Mouse (Mus musculus) heart, postnatal 4 days (tissue): ENCODE results near the gene Tbc1d1. TPM values are rescaled to one million over a fixed set of nuclear protein-coding genes. Genes with fewer than 3 reads are reported as not detected.
A peak's percentile ranks its signal among the peaks of the same experiment; 100 is the strongest.
"Not testable (repeated sequence)": the region's sequence is repeated elsewhere in the genome, so short reads cannot be mapped to it uniquely, and the experiment has no call there.

Source experiments
- DNase-seq: peaks from one replicate; pipeline ENCODE4 v3.0.0; 2021
- total RNA-seq, 2 experiments: library from RNA; stranded (reverse); gene quantifications; 2 replicates each; pipeline ENCODE4 v1.2.3; 2021

Gene Tbc1d1
- total RNA-seq, 2 experiments from 2014 or later, result 55.5 to 58.6 TPM

DNA sequence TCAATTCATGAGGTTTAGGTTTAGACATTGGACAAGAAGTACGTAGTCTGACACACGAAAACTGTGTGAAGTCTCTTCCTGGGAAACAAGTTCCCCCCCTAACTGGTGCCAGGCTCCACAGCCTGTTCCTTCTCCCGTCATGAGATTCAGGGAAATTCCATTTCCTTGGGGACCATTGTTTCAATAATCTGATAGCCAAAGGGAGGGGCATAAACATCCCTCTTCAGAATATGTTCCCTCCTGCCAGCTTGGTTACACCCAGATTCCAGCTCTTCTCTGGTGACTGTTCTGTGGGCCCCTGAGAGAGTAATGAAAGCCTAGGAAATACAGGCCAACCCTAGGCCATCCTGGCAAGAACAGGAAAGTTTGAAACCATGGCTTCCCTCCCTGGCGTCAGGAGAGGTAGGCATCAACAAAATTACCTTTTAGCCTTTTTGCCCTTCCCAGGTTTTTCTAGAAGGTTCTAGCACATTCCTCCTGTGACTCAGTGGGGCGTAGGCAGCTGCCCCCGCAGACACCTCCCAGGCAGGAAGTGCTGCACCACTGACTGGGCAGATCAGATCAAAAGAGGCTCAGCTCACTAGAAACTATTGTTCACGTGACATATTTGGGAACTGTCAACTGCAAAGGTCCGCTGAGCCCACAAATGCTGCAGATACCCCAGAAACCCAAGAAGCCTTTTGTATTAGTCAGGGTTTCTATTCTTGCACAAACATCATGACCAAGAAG lies 204.2 kb downstream of the Tbc1d1 start:
- no peak for DNase-seq

DNA sequence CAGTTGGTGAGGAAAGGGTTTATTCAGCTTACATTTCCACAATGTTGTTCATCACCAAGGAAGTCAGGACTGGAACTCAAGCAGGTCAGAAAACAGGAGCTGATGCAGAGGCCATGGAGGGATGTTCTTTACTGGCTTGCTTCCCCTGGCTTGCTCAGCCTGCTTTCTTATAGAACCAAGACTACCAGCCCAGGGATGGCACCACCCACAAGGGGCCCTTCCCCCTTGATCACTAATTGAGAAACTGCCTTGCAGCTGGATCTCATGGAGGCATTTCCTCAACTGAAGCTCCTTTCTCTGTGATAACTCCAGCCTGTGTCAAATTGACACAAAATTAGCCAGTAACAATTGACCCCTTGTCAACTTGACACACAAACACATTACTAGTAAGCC lies 204.8 kb downstream of the Tbc1d1 start:
- DNase-seq, result not testable (repeated sequence)

DNA sequence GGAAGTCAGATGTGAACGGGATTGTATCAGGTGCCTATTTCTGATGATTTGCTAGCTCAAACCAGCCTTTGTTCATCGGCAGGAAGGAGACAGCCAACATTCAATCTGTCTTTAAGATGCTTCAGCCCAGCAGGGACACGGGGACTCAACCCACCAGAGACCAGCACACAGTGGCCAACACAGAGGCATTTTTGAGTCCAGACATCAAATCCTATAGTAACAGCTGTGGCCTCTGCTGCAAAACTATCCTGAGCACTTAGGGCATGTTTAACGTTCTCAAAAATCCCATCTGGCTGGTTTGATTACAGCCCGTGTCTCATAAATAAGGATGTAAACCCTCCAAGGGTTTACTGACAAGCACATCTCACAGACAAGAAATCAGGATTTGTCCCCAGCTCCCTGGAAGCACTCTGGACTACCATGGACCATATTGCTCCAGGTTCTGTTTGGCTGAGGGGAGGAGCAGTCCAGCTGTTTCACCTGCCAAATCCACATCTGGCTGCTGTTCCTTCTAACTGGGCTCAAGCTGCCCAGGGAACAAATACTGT lies 207.8 kb downstream of the Tbc1d1 start:
- DNase-seq, result no peak

DNA sequence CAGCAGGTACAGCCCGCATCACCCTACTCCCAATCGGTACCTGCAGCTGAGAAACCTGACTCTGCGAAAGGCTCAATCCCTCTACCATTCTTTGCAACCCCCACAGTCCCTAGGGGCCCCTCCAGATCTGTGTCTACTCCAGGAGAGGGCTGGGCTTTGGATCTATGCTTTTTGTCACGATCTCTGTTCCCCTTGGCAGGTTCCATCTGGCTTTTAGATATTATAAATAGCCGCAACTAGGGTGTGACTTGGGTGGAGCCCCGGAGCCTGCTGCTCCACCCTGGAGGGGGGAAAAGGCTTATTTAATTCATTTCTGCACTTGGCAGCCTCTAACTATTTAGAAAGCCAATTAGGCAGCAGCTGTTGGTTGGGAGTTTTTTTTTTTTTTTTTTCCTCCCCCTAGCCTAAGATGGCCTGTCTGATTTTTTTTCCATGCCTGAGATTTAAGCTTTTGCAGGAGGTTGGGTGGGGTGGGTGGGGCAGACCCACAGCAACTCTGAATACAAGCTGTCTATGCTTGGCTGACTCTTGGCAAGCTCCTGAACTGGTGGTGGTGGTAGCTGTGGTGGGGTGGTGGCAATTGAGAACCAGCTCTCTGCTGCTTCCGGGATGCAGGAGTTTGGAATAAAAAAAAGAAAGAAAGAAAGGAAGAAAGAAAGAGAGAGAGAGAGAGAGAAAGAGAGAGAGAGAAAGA lies 208.5 kb downstream of the Tbc1d1 start:
- peak; percentile 54 for DNase-seq

DNA sequence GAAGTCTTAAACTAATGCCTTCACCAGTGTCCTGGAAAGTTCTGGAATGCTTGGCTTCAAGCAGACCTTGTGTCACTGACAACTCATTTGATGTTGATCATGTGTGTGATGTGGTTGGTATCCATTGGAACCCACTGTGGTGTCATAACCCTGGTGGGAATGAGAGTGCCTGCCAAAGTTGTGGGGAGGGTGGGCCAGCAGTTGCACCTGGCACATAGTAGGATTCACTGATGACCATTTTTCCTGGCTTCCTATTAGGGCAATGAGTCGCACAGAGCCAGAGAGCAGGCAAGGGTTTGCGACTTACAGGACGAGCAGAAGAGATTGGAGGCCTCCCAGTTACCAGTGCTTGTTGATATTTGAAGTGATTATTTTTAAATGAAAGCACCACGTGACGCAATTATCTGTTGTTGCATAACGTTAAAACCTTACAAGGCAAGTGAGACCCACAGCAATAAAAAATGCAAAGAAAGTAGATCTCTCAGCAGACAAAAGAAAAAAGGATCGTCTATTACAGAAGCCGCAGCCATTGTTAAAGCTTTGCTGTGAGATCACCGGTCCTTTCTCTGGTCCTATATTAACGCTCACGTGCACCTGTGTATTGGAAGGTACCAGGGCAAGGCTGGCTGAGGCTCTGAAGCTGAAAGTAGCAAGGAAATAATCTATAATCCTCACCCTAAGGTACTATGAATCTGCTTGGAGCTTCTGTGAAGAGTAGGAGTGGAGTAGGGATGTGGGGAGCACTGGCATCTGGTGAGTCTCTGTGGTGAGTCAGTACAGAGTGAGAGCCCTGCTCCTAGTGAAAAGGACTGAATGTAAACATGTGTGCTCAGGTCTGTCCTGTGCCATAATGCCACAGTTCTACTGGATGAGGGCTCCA lies 209.3 kb downstream of the Tbc1d1 start:
- no peak for DNase-seq

DNA sequence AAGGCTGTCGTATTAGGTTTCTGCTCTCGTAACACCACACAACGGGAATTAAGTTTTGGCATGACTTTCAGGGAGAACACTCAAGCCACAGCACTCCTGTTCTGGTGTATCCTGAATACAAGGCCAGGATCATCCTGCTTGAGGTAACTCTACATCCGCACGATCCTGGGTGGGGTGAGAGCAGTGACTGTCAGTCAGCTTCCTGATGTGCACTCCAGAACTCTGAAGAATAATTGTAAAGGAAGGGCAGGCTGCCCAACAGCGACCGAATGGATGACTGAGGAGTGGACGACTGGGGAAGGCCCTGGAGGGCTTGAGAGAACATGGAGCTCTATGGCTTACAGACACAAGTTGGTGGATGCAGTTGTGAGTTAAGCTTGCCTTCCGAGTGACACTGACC lies 210.0 kb downstream of the Tbc1d1 start:
- DNase-seq, result no peak

DNA sequence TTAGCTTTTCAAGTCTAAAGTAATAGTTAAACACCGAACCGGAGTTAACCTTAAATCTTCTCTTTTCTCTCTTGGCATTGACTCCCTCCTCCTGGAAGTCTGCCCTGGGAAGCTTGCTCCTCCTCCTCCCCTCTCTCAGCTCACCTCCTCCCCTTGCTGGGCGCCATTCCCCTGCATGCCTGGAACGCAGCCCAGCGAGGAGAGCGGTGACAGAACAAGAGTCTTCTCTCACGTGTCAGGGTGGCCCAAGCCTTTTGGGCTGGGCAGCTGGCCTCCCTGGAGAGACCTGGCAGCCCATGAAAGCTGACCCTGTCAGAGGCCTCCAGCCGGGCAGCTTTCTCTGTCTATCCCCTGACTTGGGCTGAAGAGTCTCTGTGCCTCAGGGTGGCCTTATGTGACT lies 211.3 kb downstream of the Tbc1d1 start:
- peak; percentile 88 for DNase-seq

DNA sequence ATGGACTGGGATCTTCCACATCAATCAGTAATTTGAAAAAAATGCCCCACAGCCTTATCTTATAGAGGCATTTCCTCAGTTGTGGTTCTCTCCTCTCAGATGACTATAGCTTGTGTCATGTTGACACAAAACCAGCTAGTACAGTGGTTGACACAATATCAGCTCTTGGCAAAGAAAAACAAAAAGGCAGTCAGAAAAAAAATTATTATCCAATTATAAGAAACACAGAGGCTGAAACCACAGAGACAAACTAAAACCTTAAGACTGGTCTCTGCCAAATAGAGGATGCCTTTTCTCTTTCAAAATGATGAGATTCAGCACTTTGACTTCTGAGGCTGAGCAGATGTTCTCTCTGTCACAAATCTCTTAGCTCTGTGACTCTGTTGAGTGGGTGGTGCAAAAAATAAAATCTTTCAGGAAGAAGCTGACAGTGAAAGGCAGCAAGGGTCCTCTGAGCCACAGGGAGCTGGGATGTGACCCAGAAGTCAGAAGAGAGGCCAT lies 215.3 kb downstream of the Tbc1d1 start:
- DNase-seq, result no peak

DNA sequence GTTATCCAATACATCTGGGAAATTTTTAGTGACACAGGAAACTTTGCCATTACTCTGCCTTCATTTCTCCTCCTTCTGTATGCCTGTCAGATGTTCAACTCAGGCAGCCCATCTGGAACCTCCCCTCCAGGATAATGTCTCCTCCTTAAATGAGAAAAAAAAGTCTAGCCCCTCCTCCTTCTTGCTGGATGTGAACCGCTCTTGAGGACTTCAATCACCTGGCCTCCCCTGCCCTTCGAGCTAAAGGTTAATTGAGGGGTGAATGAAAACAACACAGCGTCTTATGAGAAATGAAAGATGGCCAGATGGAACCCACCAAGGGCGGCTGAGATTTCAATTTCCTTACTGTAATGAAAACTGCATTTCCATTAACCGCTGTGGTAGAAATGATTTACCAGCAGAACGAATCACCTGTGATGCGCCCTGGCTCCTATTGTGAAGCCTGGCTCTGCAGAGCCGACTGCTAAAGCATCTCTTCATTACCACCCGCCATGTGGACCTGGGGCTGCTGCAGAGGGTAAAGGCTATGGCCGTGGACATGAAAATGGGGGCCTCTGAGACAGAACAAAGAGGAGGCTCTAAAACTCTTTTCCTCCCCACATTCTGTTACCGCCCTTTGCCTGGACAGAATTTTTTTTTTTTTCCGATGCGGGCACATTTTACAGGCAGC lies 216.3 kb downstream of the Tbc1d1 start:
- no peak for DNase-seq

DNA sequence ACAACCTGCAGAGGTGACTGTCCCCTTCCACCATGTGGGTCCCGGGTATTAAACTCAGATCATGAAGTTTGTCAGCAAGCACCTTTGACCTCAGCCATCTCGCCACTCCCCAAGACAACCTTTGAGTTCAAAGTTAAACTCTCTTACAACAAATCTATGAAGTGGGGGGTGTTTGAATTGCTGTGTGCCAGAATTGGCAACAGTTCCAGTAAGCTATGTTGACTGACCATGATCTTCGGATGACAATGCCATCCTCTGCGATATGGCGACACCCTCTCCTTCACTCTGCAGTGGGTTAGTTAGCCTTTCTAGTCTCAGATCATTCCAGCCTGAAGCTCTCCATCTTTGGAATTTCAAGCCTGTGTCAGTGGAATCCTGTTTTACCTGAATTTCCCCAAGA lies 217.6 kb downstream of the Tbc1d1 start:
- no peak for DNase-seq

DNA sequence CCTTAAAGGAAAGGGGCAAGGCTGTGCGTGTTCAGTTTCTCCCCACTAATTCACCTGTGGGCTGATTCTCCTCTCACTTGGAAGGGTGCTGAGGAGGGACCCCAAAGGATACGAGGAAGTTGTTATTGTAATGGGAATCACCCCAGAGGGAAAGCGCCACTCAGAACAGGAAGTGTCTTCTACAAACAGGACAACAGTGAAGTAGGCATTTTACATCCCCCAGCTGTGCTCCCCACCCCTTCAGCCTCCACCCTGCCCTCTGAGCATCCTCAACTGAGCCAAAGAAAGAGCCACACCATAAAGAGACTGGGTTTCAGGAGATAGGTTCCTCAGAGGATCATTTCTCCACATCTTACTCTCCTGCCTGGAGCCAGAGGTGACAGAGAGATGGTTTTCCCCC lies 219.7 kb downstream of the Tbc1d1 start:
- DNase-seq, result no peak

DNA sequence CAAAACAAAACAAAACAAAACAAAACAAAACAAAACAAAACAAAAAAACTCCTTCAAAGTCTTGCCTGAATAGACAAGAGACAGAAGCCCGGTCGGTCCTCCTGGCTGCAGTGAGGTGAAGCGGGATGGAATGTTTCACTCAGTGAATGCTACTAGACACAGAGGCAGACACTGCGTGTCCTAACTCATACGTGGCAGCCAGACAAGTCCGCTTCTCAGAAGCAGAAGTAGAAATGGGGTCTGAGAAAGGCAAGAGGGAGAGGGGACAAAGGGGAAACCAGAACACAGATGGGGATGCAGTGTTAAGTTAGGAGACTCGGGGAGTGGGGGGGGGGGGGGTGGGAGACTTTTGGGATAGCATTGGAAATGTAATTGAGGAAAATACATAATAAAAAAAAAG lies 220.4 kb downstream of the Tbc1d1 start:
- DNase-seq, result no peak

DNA sequence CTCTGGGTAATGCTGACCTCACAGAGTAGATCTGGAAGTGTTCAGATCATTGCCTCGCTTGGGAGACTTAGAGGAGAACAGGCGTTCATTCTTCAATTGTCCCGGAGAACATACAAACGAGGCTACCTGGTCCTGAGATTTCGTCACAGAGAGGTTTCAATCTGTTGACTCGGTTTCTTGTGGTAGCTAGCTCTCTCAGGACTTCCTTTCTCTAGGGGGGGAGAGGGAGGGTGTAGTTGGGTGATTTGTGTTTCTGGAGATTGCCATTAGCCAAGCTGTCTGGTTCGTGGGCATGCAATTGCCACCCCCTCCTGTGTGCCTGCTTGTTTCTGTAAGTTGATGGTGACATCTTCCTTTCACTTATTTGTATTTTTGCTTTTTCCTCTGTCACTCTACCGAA lies 221.6 kb downstream of the Tbc1d1 start:
- no peak for DNase-seq

DNA sequence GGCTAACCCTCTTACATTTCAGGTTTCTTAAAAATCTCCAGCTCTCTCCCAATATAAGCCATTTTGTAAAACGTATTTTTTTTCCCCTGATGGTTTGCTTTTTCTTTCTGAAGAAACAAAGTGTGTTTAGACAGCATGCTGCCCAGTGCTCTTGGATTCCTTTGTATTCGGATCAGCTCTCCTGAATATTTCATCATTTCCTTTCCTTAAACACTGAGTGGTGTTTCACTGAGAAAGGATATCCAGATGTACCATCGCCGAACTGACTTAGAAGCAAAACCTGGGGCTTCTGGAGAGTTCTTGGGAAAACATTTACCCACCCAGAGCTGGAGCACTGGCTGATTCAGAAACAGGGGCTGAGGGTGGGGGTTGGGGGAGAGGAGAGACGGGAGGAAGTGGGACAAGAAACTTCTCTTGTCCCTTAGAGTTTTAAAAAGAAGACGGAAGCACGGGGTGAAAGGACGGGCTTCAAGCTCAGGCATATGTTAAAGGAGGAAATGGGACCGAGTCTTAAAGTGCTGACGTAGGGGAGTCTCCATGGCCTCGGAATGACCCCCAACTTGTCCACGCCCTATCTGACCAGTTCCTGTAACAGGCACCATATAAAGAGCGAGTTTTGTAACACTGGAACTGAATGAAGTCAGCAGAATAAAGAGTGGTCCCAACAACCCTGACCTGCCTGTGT lies 222.6 kb downstream of the Tbc1d1 start:
- peak; percentile 32 for DNase-seq

DNA sequence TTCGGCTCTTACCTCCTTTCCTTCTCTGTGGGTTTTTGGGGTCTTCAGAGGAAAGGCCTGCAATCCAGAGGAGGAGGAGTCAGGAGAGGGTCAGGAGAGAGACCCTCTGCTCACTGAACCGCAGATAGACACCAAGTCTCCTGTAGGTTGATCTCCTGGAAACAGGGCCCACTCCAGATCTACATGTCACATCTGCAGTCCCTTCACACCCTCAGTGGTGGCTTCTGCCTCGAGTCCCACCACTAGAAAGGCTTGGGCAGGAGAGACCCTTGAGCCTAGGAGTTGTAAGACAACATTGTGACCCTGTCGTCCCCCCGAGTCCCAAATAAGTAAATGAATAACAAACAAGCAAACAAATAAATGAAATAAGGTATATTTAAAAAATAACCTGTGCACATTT lies 223.7 kb downstream of the Tbc1d1 start:
- DNase-seq, result no peak

DNA sequence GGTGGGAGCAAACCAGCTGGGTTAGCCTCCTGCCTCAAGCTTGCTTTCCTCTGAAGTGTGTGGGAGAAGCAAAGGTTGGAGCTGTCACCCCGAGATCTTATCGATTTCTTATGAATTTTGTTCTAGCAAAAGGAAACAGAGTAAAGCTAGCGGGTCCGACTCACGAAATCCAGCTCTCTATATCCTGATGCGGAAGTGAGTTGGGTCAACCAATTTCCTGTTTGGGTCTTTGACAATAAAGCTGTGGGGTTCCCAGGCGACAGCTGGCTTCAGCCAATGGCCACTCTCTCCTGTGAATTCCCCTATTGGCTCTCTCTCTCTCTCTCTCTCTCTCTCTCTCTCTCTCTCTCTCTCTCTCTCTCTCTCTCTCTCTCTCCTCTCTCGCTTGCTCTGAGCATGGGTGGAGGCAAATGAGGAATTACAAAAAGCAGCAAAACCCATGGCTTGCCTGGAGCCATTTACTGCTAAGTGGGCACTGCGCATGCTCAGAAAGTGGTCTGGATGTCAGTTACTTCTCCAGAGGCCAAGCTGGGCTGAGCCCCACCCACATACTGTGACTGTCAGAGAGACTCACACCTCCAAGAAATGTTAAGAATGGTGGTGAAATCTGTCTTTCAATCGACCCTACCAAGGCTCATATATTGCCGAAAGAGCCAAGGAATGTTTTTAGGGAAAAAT lies 224.7 kb downstream of the Tbc1d1 start:
- peak; percentile 56 for DNase-seq

DNA sequence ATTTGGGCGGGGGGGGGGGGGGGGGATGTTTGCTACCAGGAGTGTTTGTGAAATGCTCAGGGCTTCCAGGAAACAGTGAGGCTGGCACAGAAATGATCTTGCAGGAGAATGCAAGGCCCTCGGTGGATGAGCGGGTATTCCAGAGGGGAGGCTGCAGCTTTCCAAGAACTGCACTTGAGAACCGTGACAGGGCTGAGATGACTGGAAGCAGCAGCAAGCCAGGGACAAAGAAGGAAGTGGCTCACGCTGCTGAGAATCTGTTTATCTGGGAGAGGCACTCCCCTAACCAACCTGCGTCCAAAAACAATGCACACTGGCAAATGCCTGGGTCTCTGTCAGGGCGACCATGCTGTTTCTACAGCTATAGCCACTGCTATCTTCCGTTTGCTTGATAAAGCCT lies 225.4 kb downstream of the Tbc1d1 start:
- DNase-seq, result no peak

DNA sequence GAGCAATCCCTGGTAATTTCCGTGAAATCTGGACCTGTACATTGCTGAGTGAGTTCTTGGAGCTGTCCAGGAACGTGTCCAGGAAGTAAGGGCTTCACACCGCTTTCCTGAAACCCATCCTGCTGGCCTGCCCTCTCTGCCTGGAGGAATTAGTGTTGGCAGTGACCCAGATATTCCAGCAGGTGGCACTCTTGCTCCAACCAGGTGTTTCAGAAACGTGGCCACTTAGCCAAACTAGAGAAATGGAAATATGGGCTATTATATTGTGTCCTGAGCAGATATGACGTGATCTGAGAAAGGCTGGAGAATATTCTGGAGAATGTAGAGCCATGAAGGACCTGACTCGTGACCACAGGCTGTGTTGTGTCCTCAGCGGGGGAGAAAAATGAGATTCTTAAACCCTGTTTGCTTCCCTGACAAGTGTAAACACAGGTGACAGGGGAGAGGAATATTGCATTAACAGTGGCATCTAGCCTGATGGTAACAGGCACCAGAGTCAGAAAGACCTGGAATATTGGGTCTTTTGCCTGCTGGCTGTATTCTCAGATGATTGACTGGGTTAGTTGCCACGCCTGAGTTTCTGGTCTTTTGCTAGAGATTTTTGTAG lies 226.4 kb downstream of the Tbc1d1 start:
- DNase-seq, result peak; percentile 90

DNA sequence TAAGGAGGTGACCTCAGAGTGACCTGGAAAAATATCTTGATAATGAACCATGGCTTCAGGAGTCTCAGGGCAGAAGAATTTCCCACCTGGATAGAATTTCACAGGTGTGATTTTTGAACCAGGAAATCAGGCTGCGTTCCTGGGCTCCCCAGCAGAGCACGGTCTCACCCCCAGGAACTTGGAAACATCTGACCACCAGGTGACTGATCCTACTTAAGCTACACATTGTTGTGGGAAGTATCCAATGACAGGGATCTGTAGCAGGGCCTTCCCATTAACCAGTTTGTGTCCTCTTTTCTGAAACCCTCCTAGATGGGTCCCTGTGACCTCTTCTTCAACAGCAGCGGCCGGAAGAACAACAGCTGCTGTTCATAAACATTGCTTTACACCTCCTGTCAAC lies 227.1 kb downstream of the Tbc1d1 start:
- DNase-seq, result no peak

DNA sequence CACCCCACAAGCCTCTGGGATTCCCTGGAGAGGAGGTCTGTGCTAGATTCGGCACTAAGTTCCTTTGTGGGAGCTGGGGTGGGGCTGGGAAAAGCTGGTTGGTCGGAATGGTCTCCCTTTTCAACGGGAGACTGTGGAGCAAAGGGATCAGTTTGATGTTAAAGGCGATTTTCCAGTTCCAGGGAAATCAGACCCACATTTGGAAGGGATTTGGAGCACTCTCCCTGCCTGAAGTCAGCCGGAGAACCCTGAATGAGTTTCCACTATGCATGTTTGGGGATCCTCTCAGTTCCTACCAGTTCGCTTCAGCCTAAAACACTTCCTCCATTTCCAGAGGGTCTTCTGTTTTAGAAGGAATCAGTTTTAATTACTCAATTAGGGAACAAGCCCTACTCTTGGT lies 228.4 kb downstream of the Tbc1d1 start:
- no peak for DNase-seq

DNA sequence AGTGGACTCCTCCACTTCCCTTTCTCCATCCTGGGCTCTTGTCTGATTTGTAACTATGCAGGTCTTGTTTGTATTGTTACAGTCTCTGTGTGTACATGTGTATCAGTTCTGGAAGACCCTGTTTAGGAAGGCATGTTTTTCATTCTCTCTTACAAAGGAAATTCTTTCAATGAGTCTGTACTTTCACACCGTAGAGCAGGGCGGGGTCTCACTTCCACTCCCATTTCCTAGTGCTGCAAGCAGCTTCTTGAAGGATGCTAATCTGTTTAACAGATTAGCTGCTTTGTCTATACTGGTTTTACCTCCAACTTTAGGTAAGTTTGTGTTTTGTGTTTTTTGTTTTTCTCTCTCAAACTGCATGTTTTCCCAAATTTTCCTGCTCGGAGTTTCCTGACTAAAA lies 230.9 kb downstream of the Tbc1d1 start:
- no peak for DNase-seq
